Mouse (Mus musculus) embryonic facial prominence, embryonic 14.5 days (tissue): ENCODE results near the gene Dhx16. TPM values are rescaled to one million over a fixed set of nuclear protein-coding genes. Genes with fewer than 3 reads are reported as not detected.

Source experiments
- ATAC-seq: fragments of 200-750 bp; cut with Nextera tagmentation; 2 replicates; pipeline ENCODE4 v1.8.0; 2017; ENCODE audit warnings: low read depth, moderate number of reproducible peaks, moderate TSS enrichment
- DNase-seq: peaks from one replicate; pipeline ENCODE4 v3.0.0-alpha.2; 2015; ENCODE audit warnings: low spot score
- H3K27ac ChIP-seq: fragments of 300-500 bp; sonication (generic); replicated peaks from 2 replicates; pipeline ENCODE4 v1.5.1; 2014; ENCODE audit warnings: low read depth, mild to moderate bottlenecking, low read length, moderate library complexity
- H3K27me3 ChIP-seq: fragments of 300-500 bp; sonication (generic); replicated peaks from 2 replicates; pipeline ENCODE4 v1.6.1; 2014; ENCODE audit warnings: low read length; ENCODE audit not compliant: control insufficient read depth, insufficient read depth
- H3K36me3 ChIP-seq: fragments of 300-500 bp; sonication (generic); 2 replicates; pipeline ENCODE4 v1.6.1; 2014; ENCODE audit warnings: low read length, mixed read lengths; ENCODE audit not compliant: control insufficient read depth, insufficient read depth
- H3K4me1 ChIP-seq: fragments of 300-500 bp; sonication (generic); 2 replicates; pipeline ENCODE4 v1.6.1; 2014; ENCODE audit warnings: antibody characterized with exemption, low read length; ENCODE audit not compliant: control insufficient read depth, insufficient read depth
- H3K4me2 ChIP-seq: fragments of 300-500 bp; sonication (generic); 2 replicates; pipeline ENCODE4 v1.6.1; 2014; ENCODE audit warnings: low read depth, mild to moderate bottlenecking, low read length, moderate library complexity, mixed read lengths
- H3K4me3 ChIP-seq: fragments of 300-500 bp; sonication (generic); 2 replicates; pipeline ENCODE4 v1.5.1; 2014; ENCODE audit warnings: low read depth, mild to moderate bottlenecking, low read length
- H3K9ac ChIP-seq: fragments of 300-500 bp; sonication (generic); 2 replicates; pipeline ENCODE4 v1.6.1; 2014; ENCODE audit warnings: low read depth, mild to moderate bottlenecking, low read length, moderate library complexity, mixed read lengths
- H3K9me3 ChIP-seq: fragments of 300-500 bp; sonication (generic); 2 replicates; pipeline ENCODE4 v1.6.1; 2016; ENCODE audit warnings: low read length; ENCODE audit not compliant: control insufficient read depth
- WGBS: fragments of 180-500 bp; shearing (Covaris S2); extraction: QIAGEN DNeasy Blood & Tissue Kit; methylation state at CpG from one replicate; pipeline ENCODE4 v1.1.7; 2014; 5-methylcytosine and 5-hydroxymethylcytosine counted together
- polyA plus RNA-seq: library from polyadenylated mRNA; unstranded; fragments of >200 nt; fragmentation: Nextera tagmentation; extraction: Ambion mirVana; gene quantifications from 2 replicates; pipeline ENCODE4 v1.2.1, GENCODE M21; 2014

The Dhx16 gene
- polyA plus RNA-seq, 1 experiment from 2014 or later = 40.2 TPM

- DNase-seq (no peak), ATAC-seq (no peak)
- Histone ChIP-seq H3K4me3 (peak overlapping the region; percentile 57), H3K4me2 (peak overlapping the region; percentile 96), H3K4me1 (peaks cover 30% of the 10 kb centered on the region), H3K36me3 (peaks cover 47% of the 10 kb centered on the region), H3K9ac (0 out of 2 replicates have a peak overlapping the region, but pooled peaks have one; percentile 70), H3K9me3 (peaks cover 6% of the 10 kb centered on the region; the same call in 1 of the 2 replicates), H3K27ac (peak overlapping the region; percentile 73), H3K27me3 (no peaks in the 10 kb centered on the region)
- 74% methylated on average over 8 of the region's 8 CpGs for WGBS
These were observed 8.5 kb upstream of the Dhx16 start for GRCm38 (mm10) chr17:35870884-35871696.

- Histone ChIP-seq H3K9ac (peak overlapping the region; percentile 46; the same call in 1 of the 2 replicates), H3K4me3 (no peak overlapping the region), H3K4me1 (peaks cover 15% of the 10 kb centered on the region; the same call in 1 of the 2 replicates), H3K27ac (0 out of 2 replicates have a peak overlapping the region, but pooled peaks have one; percentile 2), H3K9me3 (peaks cover 6% of the 10 kb centered on the region; the same call in 1 of the 2 replicates), H3K4me2 (peak overlapping the region; percentile 6; the same call in 1 of the 2 replicates), H3K27me3 (no peaks in the 10 kb centered on the region), H3K36me3 (peaks cover 48% of the 10 kb centered on the region)
- ATAC-seq (peak; percentile 58), DNase-seq (peak; percentile 83)
- 29% methylated on average over 21 of the region's 21 CpGs for WGBS
These were observed 5.7 kb upstream of the Dhx16 start for GRCm38 (mm10) chr17:35873774-35874519.

GRCm38 (mm10) chr17:35874721-35875120, 4.9 kb upstream of the Dhx16 start:
- no peak overlapping the region for H3K9ac ChIP-seq
- peaks cover 6% of the 10 kb centered on the region; the same call in 1 of the 2 replicates for H3K9me3 ChIP-seq
- H3K27ac ChIP-seq = no peak overlapping the region
- no peak overlapping the region for H3K4me2 ChIP-seq
- peaks cover 9% of the 10 kb centered on the region; the same call in 1 of the 2 replicates for H3K4me1 ChIP-seq
- H3K4me3 ChIP-seq = no peak overlapping the region
- WGBS = 81% methylated on average over 5 of the region's 6 CpGs
- ATAC-seq (no peak), DNase-seq (no peak)
- no peaks in the 10 kb centered on the region for H3K27me3 ChIP-seq
- H3K36me3 ChIP-seq = peaks cover 48% of the 10 kb centered on the region

GRCm38 (mm10) chr17:35882924-35883323, 3.3 kb downstream of the Dhx16 start:
- 91% methylated on average over 17 of the region's 17 CpGs for WGBS
- Histone ChIP-seq H3K36me3 (peaks cover 64% of the 10 kb centered on the region), H3K9me3 (no peaks in the 10 kb centered on the region), H3K9ac (no peak overlapping the region), H3K4me2 (no peak overlapping the region), H3K27me3 (no peaks in the 10 kb centered on the region), H3K4me1 (0 out of 2 replicates have a peak, but pooled peaks cover 7% of the 10 kb centered on the region), H3K4me3 (no peak overlapping the region), H3K27ac (no peak overlapping the region)
- DNase-seq = no peak
- no peak for ATAC-seq

GRCm38 (mm10) chr17:35883777-35884176, 4.2 kb downstream of the Dhx16 start:
- no peak overlapping the region for H3K4me3 ChIP-seq
- H3K4me2 ChIP-seq = no peak overlapping the region
- H3K27me3 ChIP-seq = no peaks in the 10 kb centered on the region
- H3K4me1 ChIP-seq = 0 out of 2 replicates have a peak, but pooled peaks cover 7% of the 10 kb centered on the region
- ATAC-seq = no peak
- DNase-seq = no peak
- 94% methylated on average over 14 of the region's 14 CpGs for WGBS
- H3K27ac ChIP-seq = no peak overlapping the region
- H3K36me3 ChIP-seq = peaks cover 73% of the 10 kb centered on the region
- H3K9ac ChIP-seq = no peak overlapping the region
- H3K9me3 ChIP-seq = no peaks in the 10 kb centered on the region

GRCm38 (mm10) chr17:35887725-35888124, 8.1 kb downstream of the Dhx16 start:
- no peak overlapping the region for H3K27ac ChIP-seq
- no peak overlapping the region for H3K9ac ChIP-seq
- no peaks in the 10 kb centered on the region for H3K4me1 ChIP-seq
- no peak overlapping the region for H3K4me2 ChIP-seq
- H3K9me3 ChIP-seq = no peaks in the 10 kb centered on the region
- peaks cover 95% of the 10 kb centered on the region for H3K36me3 ChIP-seq
- DNase-seq = no peak
- WGBS = 100% methylated on average over 4 of the region's 17 CpGs
- no peak overlapping the region for H3K4me3 ChIP-seq
- ATAC-seq = no peak
- no peaks in the 10 kb centered on the region for H3K27me3 ChIP-seq

- Histone ChIP-seq H3K27ac (peak within 1 kb of the TSS; percentile 76), H3K4me3 (peak within 1 kb of the TSS; percentile 82), H3K4me2 (peak within 1 kb of the TSS; percentile 98), H3K9me3 (no peaks in the 10 kb centered on the region), H3K27me3 (no peaks in the 10 kb centered on the region), H3K9ac (peak within 1 kb of the TSS; percentile 84), H3K4me1 (no peaks in the 10 kb centered on the region), H3K36me3 (peaks cover 64% of the 10 kb centered on the region)
- ATAC-seq (peak; percentile 95), DNase-seq (peak; percentile 95)
- WGBS = under 1% methylated on average over 66 of the region's 86 CpGs
These were observed 17.4 kb downstream of the Dhx16 start, which contains the start of gene 2310061I04Rik for GRCm38 (mm10) chr17:35896781-35897643. Gene 2310061I04Rik, minus strand, starts transcription at chr17:35897431.
